Mouse (Mus musculus) gastrocnemius, adult 2 months (tissue): ENCODE measurements around the gene Bcl2l15. TPM values are rescaled to one million over a fixed set of nuclear protein-coding genes. Genes with fewer than 3 reads are reported as not detected.
"Not testable (repeated sequence)": the region's sequence is repeated elsewhere in the genome, so short reads cannot be mapped to it uniquely, and the experiment has no call there.

Source experiments
- DNase-seq: peaks from one replicate; pipeline ENCODE4 v3.0.0; 2022
- H3K27ac ChIP-seq: fragments of 200-600 bp; 2 replicates; pipeline ENCODE4 v1.8.1; 2022; ENCODE audit warnings: mild to moderate bottlenecking
- H3K4me3 ChIP-seq: fragments of 200-600 bp; 2 replicates; pipeline ENCODE4 v1.8.1; 2022; ENCODE audit warnings: mild to moderate bottlenecking, moderate library complexity
- CTCF ChIP-seq: fragments of 200-600 bp; IDR thresholded peaks from 2 replicates; pipeline ENCODE4 v1.8.1; 2022; ENCODE audit warnings: antibody characterized with exemption, mild to moderate bottlenecking, moderate library complexity
- intact Hi-C: fragments of 180-260 bp; cut with DNase I; formaldehyde crosslinking; loops from one replicate; pipeline ENCODE4 v1.15.1; 2025
- long read RNA-seq, 2 experiments: library from polyadenylated mRNA; stranded (forward); transcript quantifications; one replicate each; pipeline ENCODE4 v2.0.0; 2021
- total RNA-seq, 2 experiments: library from RNA; stranded (reverse); gene quantifications; 2 replicates each; pipeline ENCODE4 v1.2.3; 2021

Bcl2l15 gene
- under 1 TPM; 0.23 to 0.73 TPM for total RNA-seq
- long read RNA-seq, experiment 1, result 0 reads
- long read RNA-seq, experiment 2, result 0 reads

DNA sequence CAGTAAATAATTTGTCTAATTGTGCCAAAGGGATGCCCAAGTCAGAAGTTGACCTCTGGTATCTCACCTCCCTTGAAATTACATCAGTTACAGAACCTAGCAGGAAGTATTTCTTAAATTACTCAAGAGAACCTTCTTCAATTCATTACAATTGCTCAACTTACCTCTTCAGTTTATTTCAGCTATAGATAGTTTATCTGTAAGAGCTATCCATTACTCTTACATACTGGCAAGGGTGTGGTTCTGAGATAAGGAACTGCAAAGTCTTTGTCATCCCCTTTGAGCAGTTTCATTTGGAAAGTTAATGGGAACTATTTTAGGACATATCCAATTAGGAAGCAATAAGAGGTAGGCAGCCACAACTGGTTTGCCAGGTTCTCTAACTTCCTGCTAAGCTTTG, at the start of gene Bcl2l15:
Gene Bcl2l15, plus strand, starts transcription at position 176 of the 400 bp plus-strand sequence.
- DNase-seq, result no peak
- no peak within 1 kb of the TSS for H3K4me3 ChIP-seq
- no peak for TF ChIP-seq CTCF
- intact Hi-C loops, result no loop called here
- H3K27ac ChIP-seq, result no peak within 1 kb of the TSS

DNA sequence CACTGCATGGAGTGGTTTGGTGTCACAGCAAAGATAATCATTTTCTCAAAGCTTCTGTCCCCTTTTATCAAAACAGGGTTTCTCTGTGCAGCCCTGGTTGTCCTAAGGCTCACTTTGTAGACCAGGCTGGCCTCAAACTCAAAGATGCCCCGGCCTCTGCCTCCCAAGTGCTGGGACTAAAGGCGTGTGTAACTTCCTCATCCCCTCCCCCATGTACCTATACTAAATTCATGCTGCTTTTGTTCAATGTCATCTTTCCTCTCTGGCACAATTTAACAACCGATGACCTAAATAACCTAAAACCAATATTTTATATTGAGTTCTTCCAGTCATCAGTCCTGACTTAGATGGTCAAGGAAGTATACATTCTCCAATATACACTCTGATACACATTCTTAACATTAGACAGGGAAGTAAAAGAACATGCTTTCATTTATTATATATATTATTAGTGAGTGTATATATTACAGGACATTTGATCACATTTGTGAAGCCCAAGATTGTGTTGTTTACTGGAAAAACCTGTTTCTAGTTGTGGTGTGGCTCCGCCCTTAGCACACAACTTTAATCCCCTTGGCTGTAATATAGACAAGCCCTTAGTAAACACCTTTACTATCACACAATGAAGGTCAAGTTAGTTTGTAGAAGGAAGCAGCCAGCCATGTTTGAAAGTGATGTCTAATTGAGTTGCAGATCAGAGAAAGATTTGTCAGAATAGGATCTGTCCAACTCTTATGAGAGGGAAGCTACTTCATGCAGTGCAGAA, 49.4 kb upstream of the Bcl2l15 start:
- DNase-seq, result no peak
- TF ChIP-seq CTCF, result no peak
- intact Hi-C loops, result no loop called here
- peak overlapping the region; percentile 3; the same call in 1 of the 2 replicates for H3K27ac ChIP-seq
- no peak overlapping the region for H3K4me3 ChIP-seq

DNA sequence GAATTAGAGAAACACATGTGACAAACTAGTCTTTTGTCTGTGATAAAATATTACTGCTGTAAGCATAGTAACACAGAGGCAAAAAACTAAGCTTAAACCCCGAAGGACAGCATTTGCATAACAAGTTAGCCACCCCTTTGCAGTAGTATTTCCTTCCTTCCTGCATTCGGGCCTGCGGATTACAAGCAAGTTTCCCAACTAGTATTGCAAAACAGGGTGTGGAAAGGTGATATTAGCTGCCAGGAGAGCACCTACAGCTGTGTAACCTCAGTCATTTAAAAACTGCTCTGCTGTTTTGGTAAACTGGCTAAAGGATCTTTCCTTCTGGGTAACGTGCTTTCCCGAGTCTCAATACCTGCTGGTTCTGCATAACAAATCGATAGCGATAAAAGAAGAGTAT, 45.2 kb upstream of the Bcl2l15 start:
- DNase-seq, result no peak
- intact Hi-C loops, result no loop called here
- peak overlapping the region; percentile 96 for H3K4me3 ChIP-seq
- no peak for TF ChIP-seq CTCF
- peak overlapping the region; percentile 93 for H3K27ac ChIP-seq

DNA sequence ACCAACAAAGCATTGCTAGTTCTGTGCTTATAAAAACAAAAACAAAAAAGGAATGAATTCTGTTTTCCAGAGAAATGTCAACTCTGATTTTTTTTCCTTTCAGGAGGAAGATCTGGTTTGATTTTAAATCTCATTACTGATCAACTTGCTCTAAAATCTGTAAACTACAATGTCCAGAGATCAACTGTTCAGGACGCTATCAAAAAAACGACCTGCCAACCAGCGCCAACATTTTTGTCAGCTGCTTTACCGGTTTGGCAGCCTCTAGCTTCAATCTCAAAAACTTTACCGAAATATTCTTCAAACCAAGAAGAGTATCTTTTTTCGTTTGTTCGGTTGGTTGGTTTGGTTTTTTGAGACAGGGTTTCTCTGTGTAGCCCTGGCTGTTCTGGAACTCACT, 43.3 kb upstream of the Bcl2l15 start:
- Histone ChIP-seq H3K27ac (peak overlapping the region; percentile 93), H3K4me3 (peak overlapping the region; percentile 96)
- intact Hi-C loops, result no loop called here

GRCm38 (mm10) chr3:103789891-103790345, 42.5 kb upstream of the Bcl2l15 start:
- peak; percentile 39 for DNase-seq
- no peak for TF ChIP-seq CTCF
- intact Hi-C loops, result no loop called here
- H3K27ac ChIP-seq, result peak overlapping the region; percentile 93
- peak overlapping the region; percentile 96 for H3K4me3 ChIP-seq

More for the DNA sequence above, 43.3 kb upstream of the Bcl2l15 start:
- TF ChIP-seq CTCF, result no peak
- DNase-seq, result no peak

GRCm38 (mm10) chr3:103790346-103791145, 41.9 kb upstream of the Bcl2l15 start:
- no peak for TF ChIP-seq CTCF
- intact Hi-C loops, result loop anchor here (1.0 kb wide), 1 partner anchor 19 kb away; the partner anchor contains the start of genes Ap4b1, Dclre1b and Gm43064

GRCm38 (mm10) chr3:103791230-103792110, 40.9 kb upstream of the Bcl2l15 start, which contains the start of gene Hipk1:
Gene Hipk1, minus strand, starts transcription at chr3:103791563.
- H3K27ac ChIP-seq, result peak within 1 kb of the TSS; percentile 93
- intact Hi-C loops, result loop anchor here (1.0 kb wide), 1 partner anchor 18 kb away; the partner anchor contains the start of genes Ap4b1, Dclre1b and Gm43064
- DNase-seq, result peak; percentile 96
- no peak for TF ChIP-seq CTCF
- H3K4me3 ChIP-seq, result peak within 1 kb of the TSS; percentile 96

More at GRCm38 (mm10) chr3:103790346-103791145, 41.9 kb upstream of the Bcl2l15 start:
- peak overlapping the region; percentile 96 for H3K4me3 ChIP-seq
- peak overlapping the region; percentile 93 for H3K27ac ChIP-seq
- no peak for DNase-seq

DNA sequence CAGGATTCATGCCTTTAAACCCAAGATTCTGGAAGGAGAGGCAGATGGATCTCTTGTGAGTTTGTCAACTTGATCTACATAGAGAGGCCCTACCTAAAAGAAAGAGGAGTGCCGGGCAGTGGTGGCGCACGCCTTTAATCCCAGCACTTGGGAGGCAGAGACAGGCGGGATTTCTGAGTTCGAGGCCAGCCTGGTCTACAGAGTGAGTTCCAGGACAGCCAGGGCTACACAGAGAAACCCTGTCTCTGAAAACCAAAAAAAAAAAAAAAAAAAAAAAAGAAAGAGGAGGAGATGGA, 40.3 kb upstream of the Bcl2l15 start:
- intact Hi-C loops, DNase-seq: not testable (repeated sequence)
- Histone ChIP-seq H3K27ac (peak overlapping the region; percentile 93), H3K4me3 (peak overlapping the region; percentile 96)

- TF ChIP-seq CTCF, result no peak
- no peak for DNase-seq
- H3K27ac ChIP-seq, result peak overlapping the region; percentile 93
Observed at GRCm38 (mm10) chr3:103792566-103792965, 39.8 kb upstream of the Bcl2l15 start.

GRCm38 (mm10) chr3:103796389-103796788, 36.0 kb upstream of the Bcl2l15 start:
- Histone ChIP-seq H3K4me3 (no peak overlapping the region), H3K27ac (peak overlapping the region; percentile 55)
- DNase-seq, result no peak
- no peak for TF ChIP-seq CTCF
- intact Hi-C loops, result no loop called here

More at GRCm38 (mm10) chr3:103792566-103792965, 39.8 kb upstream of the Bcl2l15 start:
- no peak overlapping the region; the same call in 1 of the 2 replicates for H3K4me3 ChIP-seq
- intact Hi-C loops, result no loop called here

DNA sequence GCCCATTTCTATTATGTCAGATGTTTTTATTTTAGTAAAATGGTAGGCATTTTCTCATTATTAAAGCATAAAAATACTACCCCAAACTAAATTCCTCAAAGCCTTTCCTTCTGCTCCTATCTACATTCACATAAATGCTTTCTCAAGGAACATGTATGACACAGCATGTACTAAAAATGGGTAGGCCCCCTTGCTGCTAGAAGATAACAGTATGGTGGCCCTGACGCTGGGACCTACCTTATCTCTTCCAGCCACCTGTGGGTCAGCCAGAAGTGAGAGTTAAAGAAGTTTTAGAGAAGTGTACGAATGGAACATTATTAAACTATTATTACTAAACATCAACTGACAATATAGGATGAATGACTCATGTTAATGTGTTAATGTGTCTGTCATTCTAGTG, 32.9 kb upstream of the Bcl2l15 start:
- TF ChIP-seq CTCF, result no peak
- intact Hi-C loops, result no loop called here
- Histone ChIP-seq H3K27ac (no peak overlapping the region), H3K4me3 (no peak overlapping the region)
- no peak for DNase-seq
